Mouse (Mus musculus) bone marrow, adult 2 months (tissue): ENCODE measurements at regions not wholly inside any gene's neighbourhood (a gene's known extent, or its start where the extent isn't known, plus 50 kb on each side); places are given as distances from the start of the nearest gene placed in this dataset.

Experiments
- H3K27ac ChIP-seq: fragments of 200-500 bp; 2 replicates; pipeline ENCODE4 v1.5.1; 2012; ENCODE audit warnings: low read depth, mild to moderate bottlenecking, control low read depth, inconsistent platforms, low read length; ENCODE audit not compliant: control insufficient read depth, poor library complexity, insufficient read depth
- H3K4me1 ChIP-seq: fragments of 200-500 bp; 2 replicates; pipeline ENCODE4 v1.6.1; 2011; ENCODE audit warnings: low read length; ENCODE audit not compliant: control insufficient read depth, insufficient read depth
- H3K4me3 ChIP-seq: fragments of 200-500 bp; replicated peaks from 2 replicates; pipeline ENCODE3; 2011; ENCODE audit warnings: mild to moderate bottlenecking, low read depth, low read length, control low read depth; ENCODE audit not compliant: control insufficient read depth
- CTCF ChIP-seq: fragments of 200-500 bp; IDR thresholded peaks from 2 replicates; pipeline ENCODE4 v1.5.1; 2011; ENCODE audit warnings: low read length, control low read depth; ENCODE audit not compliant: control insufficient read depth, insufficient read depth
- POLR2A ChIP-seq: fragments of 200-500 bp; IDR thresholded peaks from 2 replicates; pipeline ENCODE4 v1.6.1; 2011; ENCODE audit warnings: low read depth, mild to moderate bottlenecking, control low read depth, low read length, borderline replicate concordance; ENCODE audit not compliant: control insufficient read depth
- WGBS: fragments of 180-500 bp; shearing (Covaris S2); methylation state at CpG from one replicate; pipeline ENCODE4 v1.1.7; 2018; 5-methylcytosine and 5-hydroxymethylcytosine counted together

DNA sequence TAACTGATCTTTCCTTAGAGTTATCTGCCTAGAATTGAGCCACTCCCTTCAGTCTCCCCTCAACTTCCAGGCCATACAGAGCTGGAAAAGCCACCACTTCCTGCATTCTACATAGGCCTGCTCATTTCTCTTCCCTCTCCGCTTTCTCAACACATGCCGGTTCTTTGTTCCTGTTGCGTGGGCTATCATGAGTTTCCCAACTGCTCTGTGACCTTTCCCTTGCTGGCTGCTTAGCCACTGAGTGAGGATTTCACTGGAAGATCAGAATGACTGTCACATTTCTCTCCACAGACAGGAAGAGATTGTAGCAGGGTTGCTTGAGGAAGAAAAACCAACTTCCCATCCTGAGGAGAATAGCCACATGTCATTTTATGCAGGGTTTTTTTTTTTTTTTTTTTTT lies 1133.6 kb upstream of the A1bg start:
- H3K4me3 ChIP-seq = no peak overlapping the region
- no peak overlapping the region for H3K27ac ChIP-seq
- peaks cover 2% of the 10 kb centered on the region; the same call in 1 of the 2 replicates for H3K4me1 ChIP-seq
- 48% methylated on average over 3 of the region's 3 CpGs for WGBS
- no peak for TF ChIP-seq POLR2A
- TF ChIP-seq CTCF = no peak

DNA sequence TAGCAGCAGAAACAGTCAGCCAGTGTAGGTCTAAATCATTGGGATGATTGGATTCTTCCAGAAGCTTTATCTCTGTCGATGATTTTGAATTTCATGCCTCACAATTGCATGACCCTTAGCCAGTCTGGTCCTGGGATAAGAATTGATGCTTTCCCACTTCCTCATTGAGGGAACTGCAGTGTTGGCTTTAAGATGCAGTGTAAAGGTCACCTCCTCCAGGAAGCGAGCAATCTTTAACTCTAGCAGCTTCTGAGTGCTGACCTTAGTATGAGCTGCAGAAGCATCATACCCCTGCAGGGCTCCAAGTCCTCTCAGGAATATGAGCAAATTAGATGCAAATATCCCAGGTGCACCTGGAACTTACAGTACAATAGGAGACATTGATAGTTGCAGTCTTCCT lies 1132.2 kb upstream of the A1bg start:
- Histone ChIP-seq H3K4me3 (no peak overlapping the region), H3K27ac (no peak overlapping the region), H3K4me1 (peaks cover 2% of the 10 kb centered on the region; the same call in 1 of the 2 replicates)
- 81% methylated on average over 2 of the region's 2 CpGs for WGBS
- TF ChIP-seq CTCF (no peak), POLR2A (no peak)

DNA sequence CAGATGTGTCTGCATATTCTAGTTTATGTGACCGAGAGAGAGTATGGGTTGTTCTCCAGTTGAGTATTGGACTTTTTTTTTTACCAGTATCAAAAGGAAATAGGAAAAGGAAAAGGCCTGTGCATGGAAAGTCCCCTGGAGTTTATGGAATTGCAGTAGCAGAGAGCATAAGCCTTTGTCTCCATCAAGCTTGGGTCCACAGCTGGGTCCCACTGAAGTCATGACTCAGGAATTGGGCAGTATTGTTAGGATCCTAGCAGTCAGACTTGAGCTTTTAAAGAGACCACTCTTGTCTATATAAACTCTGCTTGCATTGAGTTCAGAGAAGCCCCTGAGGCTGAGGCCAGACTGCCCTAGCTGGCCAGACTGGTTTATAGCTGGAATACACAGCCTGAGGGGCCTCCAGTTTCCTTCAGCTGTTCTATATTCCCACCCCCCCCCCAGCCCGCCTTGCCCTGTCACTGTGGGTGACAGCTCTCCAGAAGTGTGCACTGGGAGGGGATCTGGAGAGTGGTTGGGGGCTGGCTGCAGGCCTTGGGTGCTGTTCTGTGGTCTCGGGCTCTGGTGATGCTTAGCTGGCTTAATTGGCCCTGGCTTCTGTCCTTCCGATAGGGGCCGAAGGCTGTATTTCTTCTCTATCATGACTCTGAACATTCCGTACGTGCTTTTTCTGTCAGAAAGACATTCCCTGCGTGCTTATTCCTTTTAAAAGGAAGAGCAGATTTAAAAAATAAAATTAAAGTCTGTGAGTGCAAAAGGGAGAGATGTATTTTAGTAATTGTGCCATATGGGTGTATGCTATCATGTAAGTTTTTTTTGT lies 1130.8 kb upstream of the A1bg start:
- no peak overlapping the region for H3K4me3 ChIP-seq
- 82% methylated on average over 8 of the region's 8 CpGs for WGBS
- peaks cover 2% of the 10 kb centered on the region; the same call in 1 of the 2 replicates for H3K4me1 ChIP-seq
- no peak overlapping the region for H3K27ac ChIP-seq
- TF ChIP-seq POLR2A (no peak), CTCF (no peak)

DNA sequence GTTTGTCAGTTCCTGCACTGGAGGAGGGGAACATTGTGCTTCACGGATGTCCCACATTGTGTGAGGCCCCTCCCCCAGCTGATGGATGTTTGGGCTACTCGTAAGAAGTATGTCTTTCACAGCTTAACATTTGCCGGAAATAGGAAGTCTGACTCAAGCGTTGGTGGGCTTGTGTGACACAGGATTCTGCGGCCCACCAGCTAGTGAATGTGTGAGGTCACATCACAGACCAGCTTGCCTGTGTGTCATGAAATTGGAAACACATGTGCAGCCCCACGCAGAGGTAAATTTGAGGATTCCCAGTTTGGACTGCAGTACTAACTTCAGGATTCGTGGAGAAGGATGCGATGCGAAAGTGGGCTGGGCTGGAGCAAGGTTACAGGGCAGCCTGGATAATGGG lies 1126.6 kb upstream of the A1bg start:
- TF ChIP-seq CTCF (no peak), POLR2A (no peak)
- no peaks in the 10 kb centered on the region; the same call in 1 of the 2 replicates for H3K4me1 ChIP-seq
- WGBS = 80% methylated on average over 9 of the region's 9 CpGs
- H3K27ac ChIP-seq = no peak overlapping the region
- no peak overlapping the region for H3K4me3 ChIP-seq

DNA sequence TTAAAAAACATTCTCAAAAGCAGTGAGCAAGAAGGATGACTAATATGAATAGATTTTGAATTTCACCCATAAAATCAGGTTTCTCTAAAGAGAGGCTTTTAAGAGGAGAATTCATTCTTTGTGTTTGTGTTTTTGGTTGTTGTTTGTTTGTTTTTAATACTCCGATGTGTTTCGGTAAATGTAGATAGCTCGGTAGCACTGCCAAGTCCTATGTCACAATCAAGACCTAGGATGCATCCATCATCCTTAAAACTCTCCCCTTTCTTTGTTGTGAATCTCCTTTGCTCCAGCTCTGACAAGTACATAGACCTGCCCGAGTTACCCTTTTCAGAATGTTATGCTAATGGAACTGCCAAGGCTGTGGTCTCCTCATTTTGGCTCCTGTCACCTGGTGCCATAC lies 1126.2 kb upstream of the A1bg start:
- 87% methylated on average over 4 of the region's 4 CpGs for WGBS
- TF ChIP-seq POLR2A (no peak), CTCF (no peak)
- H3K4me3 ChIP-seq = no peak overlapping the region
- no peaks in the 10 kb centered on the region; the same call in 1 of the 2 replicates for H3K4me1 ChIP-seq
- H3K27ac ChIP-seq = no peak overlapping the region

DNA sequence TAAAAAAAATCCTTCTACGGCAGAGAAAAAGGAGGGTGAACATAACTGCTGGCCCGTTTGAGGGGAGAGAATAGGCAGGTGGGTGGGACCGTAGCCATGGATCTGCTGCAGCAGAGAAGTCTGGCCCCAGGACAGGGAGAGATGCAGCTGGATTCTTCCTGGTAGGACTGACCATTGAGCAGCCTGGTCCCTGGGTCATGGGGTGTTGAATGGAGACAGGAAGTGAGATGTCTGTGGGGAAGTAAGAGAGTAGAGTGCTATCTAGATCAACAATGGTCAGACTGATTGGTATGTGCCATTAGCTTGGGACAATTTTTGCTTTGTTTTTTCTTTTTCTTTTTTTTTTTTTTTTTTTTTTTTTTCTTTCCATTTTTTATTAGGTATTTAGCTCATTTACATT lies 1123.5 kb upstream of the A1bg start:
- H3K4me1 ChIP-seq = no peaks in the 10 kb centered on the region; the same call in 1 of the 2 replicates
- TF ChIP-seq CTCF (no peak), POLR2A (no peak)
- WGBS = 81% methylated on average over 3 of the region's 3 CpGs

DNA sequence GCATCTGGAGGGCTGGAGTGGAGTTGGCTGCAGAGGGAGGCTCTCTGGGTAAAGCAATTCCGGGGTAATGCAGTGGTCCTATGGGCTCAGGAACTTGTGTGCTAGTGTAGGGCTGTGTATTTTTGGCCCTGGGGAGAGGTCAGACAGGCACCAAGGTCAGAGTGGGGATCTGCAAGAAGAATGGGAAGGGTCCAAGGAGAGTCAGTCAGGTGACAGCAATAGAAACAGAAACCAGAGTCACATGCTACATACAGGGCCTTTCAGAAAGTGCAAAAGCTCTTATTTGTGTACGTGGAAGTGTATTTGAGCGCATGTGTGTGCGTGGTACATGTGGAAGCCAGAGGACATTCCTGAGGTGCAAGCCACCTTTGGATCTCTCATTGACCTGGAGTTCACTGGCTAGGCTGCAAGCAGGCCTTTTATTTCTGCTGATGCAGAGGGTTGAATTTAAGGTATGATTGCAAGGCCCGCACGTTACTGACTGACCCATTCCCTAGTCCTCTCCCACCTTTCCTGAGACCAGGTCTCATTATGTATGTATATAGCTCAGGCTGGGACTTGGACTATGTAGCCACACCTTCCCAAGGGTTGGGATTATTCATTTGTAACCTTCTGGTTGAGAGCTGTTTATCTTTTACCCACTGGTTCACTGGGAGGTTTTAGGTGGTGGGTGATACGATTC lies 1122.0 kb upstream of the A1bg start:
- TF ChIP-seq CTCF (no peak), POLR2A (no peak)
- H3K27ac ChIP-seq = no peak overlapping the region
- WGBS = 88% methylated on average over 7 of the region's 7 CpGs

More for the DNA sequence above, 1123.5 kb upstream of the A1bg start:
- Histone ChIP-seq H3K27ac (no peak overlapping the region), H3K4me3 (no peak overlapping the region)

DNA sequence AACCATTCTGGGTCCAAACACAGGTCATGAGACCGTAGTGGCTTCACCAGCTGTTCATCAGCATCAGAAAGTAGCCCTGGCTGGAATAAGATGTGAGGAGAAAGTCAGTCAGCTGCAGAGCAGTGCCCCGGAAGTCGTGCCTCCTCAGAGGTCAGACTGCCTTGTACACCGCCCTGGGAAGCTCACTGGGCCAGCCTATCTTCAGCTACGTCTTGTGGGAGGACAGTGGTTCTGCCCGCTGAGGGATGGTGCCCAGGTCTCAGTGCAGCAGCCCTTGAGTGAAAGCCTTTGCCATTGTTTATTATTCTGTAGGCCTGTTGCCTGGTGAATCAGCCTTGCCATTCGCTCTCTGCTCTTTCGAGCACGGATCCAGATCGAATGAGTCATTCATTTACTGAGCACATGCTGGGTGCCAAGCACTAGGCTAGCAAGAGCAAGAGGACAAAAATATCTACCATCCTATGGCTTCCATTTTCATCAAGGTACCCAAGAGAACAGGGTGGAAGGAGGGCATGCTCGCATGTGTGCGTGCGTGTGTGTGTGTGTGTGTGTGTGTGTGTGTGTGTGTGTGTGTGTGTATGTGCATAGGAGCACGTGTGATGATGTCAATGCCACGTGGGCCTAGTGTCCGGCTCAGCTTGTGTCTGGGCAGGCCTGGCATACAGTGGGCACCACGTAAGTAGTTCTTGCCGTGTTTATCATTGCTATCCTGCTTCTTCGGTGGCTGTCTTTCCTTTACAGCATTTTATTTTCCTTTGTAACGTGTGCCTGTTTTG lies 1121.0 kb upstream of the A1bg start:
- Histone ChIP-seq H3K4me1 (no peaks in the 10 kb centered on the region; the same call in 1 of the 2 replicates), H3K4me3 (no peak overlapping the region), H3K27ac (no peak overlapping the region; the same call in 1 of the 2 replicates)
- no peak for TF ChIP-seq POLR2A
- TF ChIP-seq CTCF = no peak
- 88% methylated on average over 20 of the region's 20 CpGs for WGBS

More for the DNA sequence above, 1122.0 kb upstream of the A1bg start:
- no peaks in the 10 kb centered on the region; the same call in 1 of the 2 replicates for H3K4me1 ChIP-seq
- no peak overlapping the region for H3K4me3 ChIP-seq
